Mouse (Mus musculus): Measurements from ENCODE around the gene Tigar. TPM values are rescaled to one million over a fixed set of nuclear protein-coding genes. Genes with fewer than 3 reads are reported as not detected.

Tigar gene
- polyA plus RNA-seq, 1 experiment from 2014 or later = 8.8 TPM

DNA sequence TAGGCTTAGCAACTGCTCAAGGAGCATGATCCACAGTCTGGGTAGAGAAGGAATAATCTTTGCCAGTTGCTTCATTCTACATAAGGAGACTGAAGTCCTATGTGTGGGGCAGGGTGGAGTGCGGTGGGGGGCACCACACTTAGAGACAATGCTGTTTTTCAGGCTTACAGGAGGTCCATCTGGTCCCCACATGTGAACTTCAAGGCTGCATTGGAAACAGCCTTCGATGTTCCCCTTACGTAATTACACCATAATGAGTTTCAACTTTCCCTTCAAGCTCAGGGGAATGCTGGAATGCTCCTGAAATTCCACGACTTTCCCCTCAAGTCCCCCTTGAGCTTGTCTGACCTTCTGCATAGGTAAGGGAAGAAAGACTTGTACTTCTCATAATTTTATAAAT is 58.5 kb downstream of the Tigar start:
- H3K9me3 ChIP-seq = no peaks in the 10 kb centered on the region
- no peak overlapping the region for H3K4me2 ChIP-seq
- H3K4me1 ChIP-seq = no peaks in the 10 kb centered on the region; the same call in 1 of the 2 replicates
- no peak for ATAC-seq (ENCODE audit: low FRiP score)
- H3K27me3 ChIP-seq = no peaks in the 10 kb centered on the region
- no peaks in the 10 kb centered on the region for H3K36me3 ChIP-seq (replicated peaks)
- no peak overlapping the region for H3K4me3 ChIP-seq (replicated peaks)
- H3K27ac ChIP-seq = no peak overlapping the region
- WGBS = 72% methylated on average over 4 of the region's 4 CpGs
- no peak overlapping the region for H3K9ac ChIP-seq

DNA sequence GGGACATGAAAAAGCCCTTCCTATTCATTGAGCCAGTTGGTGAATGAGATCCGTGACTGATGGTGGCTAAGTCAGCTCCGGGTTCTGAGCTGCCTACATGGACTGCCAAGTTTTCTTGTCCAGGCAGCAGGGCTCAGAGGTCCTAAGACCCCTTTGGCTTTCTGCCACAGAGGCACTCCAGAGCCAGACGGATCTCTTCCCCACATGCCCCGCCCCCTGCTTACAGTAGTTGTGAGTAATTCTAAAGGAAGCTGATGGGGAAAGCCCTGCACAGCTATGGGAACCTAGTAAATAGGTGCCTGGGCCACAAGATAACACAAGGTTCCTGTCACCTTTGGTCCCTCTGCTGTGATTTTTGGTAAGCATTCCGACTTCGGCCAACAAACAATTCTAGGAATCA is 64.4 kb downstream of the Tigar start:
- Histone ChIP-seq H3K36me3 (replicated peaks) (no peaks in the 10 kb centered on the region), H3K4me1 (no peaks in the 10 kb centered on the region), H3K9ac (no peak overlapping the region), H3K4me3 (replicated peaks) (no peak overlapping the region), H3K4me2 (no peak overlapping the region), H3K27ac (no peak overlapping the region), H3K27me3 (no peaks in the 10 kb centered on the region), H3K9me3 (no peaks in the 10 kb centered on the region)
- ATAC-seq (ENCODE audit: low FRiP score) = no peak
- WGBS = 71% methylated on average over 6 of the region's 6 CpGs

Other genes starting within 250 kb of the Tigar start
- gene Dyrk4, start 187.7 kb downstream of the Tigar start, polyA plus RNA-seq (2016; fragmentation: Nextera tagmentation; extraction: Ambion mirVana) = 0.15 TPM in 1 of 2 replicates, not detected in the other
- gene Rad51ap1, start 170.0 kb downstream of the Tigar start, polyA plus RNA-seq (2016; fragmentation: Nextera tagmentation; extraction: Ambion mirVana) = 73.2 and 84.4 TPM in 2 replicates
- gene D6Wsu163e, start 169.6 kb downstream of the Tigar start, polyA plus RNA-seq (2016; fragmentation: Nextera tagmentation; extraction: Ambion mirVana) = 22.0 and 22.1 TPM in 2 replicates
- not detected in 2 replicates for gene Fgf6, start 94.0 kb downstream of the Tigar start, polyA plus RNA-seq (2016; fragmentation: Nextera tagmentation; extraction: Ambion mirVana)
- gene Fgf23, start 36.7 kb downstream of the Tigar start, polyA plus RNA-seq (2016; fragmentation: Nextera tagmentation; extraction: Ambion mirVana) = 0.14 TPM in 1 of 2 replicates, not detected in the other
- 1,349 and 1,505 TPM in 2 replicates for gene Ccnd2, start 42.6 kb upstream of the Tigar start, polyA plus RNA-seq (2016; fragmentation: Nextera tagmentation; extraction: Ambion mirVana)